Mouse (Mus musculus): ENCODE measurements around the gene Atp6ap1l. TPM values are rescaled to one million over a fixed set of nuclear protein-coding genes. Genes with fewer than 3 reads are reported as not detected.

The Atp6ap1l gene
- polyA plus RNA-seq, 1 experiment from 2014 or later, result 1.5 TPM

Other genes with a start within 250 kb of the Atp6ap1l start
- 93.4 and 120 TPM in 2 replicates for gene Rps23, start 17.6 kb upstream of the Atp6ap1l start, polyA plus RNA-seq (2015; fragmentation: Nextera tagmentation; extraction: Ambion mirVana)

Data from hindbrain, embryonic 15.5 days (tissue).